Mouse (Mus musculus): ENCODE measurements around the gene Csrnp3. TPM values are rescaled to one million over a fixed set of nuclear protein-coding genes. Genes with fewer than 3 reads are reported as not detected.

Gene Csrnp3
- total RNA-seq, 1 experiment from 2014 or later, result 0.85 TPM

DNA sequence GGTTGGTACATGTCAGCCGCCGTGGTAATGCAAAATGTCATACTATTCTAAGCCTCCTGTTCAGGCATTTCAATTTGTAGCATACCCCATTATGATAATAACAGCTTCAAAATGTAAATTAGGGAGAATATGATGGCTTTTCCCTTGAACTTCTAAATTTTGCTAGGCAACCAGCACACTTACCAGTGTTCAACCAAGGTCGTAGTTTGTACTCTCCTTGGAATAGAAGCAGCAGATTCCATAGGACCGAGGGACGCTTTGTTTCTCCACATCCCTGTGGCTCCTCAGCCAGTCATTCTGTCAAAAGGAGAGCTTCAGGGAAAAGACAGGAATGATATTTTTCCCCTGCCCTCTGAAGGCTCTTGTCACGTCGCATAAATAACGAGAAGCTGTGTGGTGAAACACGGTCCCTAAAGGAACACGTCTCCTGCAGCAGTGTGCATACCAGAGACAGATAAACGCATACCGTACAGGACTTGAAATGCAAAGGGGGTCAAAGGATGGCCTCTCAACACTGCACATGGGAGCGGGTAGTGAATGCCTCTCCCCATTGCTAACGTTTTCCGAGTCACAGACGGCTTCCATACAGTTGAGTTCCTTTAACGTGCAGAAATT lies 108.3 kb downstream of the Csrnp3 start:
- no peak for DNase-seq

DNA sequence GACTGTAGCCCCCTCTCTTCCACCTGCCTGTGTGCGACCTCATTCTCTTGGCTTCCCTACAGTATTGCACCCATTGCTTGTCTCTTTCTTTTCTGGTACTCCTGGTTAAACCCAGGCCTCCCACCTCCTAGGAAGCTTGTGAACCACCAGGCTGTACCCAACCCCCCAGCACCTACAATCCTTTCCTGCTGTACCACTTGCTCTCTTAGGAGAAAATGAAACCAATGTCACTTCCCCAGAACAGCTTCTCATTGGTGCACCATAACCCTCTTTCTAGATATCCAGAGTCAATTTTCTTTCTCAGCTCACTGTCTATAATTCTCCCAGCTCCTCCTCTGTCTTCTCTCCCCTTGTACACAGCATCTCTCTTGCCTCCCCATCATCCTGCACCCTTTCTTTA lies 110.2 kb downstream of the Csrnp3 start:
- DNase-seq, result no peak

DNA sequence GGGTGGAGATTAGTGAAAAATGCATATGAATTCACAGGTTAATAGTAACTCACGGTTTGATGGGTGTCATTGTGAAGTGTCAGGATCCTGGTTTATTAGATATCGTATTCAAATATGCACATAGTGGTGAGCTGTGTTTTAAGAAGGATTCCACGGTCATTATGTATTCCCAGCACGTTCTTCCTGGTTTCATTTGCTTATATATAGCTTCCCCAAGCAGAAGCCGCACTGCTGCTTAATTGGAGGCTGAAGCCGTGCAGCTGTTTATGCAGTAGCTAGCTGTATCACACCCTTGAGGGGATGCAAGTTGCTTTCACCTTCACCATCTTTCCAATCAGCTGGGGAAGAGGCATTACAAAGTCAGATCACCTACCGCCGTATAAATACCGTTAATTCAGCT lies 111.2 kb downstream of the Csrnp3 start:
- no peak for DNase-seq

DNA sequence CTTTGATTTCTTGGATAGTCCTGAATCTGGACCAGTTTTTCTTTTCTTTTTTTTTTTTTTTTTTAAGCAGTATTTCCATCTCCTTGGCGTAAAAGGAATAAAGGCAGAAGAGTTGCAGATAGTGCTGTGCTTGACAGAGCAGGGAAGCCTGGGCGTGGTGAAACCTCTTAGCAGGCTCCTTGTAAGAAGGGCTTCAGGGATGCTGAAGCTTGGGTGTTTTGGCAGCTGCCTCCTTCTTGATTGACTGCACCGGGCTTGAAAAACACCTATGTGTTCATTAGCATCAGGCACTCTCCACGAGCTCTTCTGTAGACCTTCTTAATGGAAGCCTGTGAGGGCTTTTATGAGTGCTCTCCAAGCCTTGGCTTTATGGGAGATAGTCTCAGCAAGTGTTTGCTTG lies 117.9 kb downstream of the Csrnp3 start:
- DNase-seq, result no peak

DNA sequence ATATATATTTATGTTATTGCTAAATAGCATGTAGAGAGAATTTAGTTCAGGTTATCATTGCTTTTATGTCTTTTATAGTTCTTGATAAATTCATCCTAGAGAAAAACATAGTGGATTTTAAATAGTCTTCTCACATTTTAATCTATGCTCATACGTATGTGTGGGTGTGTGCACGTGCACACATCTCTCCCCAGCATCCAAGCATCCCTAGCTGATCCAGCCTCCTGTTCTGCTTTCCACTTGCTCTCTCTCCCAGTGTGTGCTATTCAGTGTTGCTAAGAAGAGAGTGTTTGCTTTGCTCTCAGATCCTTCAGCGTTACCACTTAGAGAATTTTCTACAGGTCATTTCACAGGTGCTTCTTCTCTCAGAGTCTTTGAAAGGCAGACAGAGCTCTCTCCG lies 123.2 kb downstream of the Csrnp3 start:
- no peak for DNase-seq

DNA sequence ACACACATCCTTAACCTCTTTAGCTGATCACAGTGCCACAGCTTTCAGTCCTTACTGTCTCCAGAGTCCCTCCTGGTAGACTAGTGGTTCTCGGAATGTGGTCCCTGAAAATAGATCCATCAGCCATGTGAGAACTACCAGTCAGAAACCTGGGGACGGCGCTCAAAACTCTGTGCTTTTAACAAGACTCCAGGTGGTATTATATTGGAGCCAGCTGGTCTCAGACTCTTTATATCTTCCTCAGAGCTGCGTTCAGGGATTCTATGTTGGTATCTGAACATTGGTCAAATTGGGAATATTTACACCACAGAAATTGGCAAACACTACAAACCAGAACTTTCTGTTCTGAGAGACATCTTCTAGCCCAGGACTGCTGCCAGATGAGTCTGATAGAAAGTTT lies 128.3 kb downstream of the Csrnp3 start:
- no peak for DNase-seq

DNA sequence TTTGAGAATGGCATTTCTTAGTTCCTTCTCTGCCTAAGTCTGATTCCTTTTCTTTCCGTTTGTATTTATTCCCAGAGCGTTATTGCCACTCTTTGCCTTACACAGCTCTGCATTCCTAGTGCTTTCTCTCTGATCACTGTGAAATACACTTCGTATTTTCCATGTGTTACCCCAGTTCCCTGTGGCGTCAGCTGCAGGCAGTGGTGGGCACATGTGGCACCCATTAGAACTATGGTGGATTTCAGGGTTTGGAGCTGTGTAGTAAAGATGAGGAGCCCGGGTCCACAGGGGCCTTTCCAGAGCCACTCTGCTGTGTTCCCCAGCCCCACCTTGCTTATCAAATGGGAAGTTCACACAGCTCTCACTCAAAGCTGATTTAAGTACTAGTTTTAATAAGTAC lies 129.8 kb downstream of the Csrnp3 start:
- DNase-seq, result no peak

DNA sequence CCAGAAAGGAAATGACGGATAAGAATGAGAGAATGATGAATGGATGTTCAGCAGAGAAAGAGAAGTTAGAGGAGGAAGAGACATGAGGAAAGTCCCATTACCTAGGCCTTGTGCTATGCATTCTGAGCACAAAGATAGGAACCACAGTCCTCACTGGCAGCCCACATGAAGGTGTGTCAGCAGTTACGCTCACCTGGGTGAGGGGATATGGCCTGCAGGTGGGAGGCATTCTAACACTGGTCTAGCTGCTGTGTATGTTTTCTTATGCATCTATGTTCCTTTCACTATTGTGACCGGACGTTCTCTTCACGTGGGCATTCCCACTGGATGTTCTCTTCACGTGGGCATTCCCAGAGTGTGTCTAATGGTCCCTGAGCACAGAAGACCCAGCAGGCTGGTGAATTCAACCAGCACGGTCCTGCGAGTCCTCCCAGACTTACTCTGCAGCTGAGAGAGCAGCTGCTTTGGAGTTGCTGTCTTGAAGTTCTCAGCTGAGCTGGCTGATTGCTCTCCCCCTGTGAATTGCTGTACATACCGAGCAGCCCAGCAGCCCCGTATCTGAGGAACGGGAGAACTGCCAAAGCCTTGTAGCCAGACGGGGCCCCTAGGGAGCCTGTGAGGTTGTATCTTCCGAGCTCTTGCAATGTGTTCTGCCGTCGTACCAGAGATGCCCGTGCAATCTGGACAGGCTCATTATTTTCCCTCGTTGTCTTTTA lies 133.9 kb downstream of the Csrnp3 start:
- DNase-seq, result no peak

DNA sequence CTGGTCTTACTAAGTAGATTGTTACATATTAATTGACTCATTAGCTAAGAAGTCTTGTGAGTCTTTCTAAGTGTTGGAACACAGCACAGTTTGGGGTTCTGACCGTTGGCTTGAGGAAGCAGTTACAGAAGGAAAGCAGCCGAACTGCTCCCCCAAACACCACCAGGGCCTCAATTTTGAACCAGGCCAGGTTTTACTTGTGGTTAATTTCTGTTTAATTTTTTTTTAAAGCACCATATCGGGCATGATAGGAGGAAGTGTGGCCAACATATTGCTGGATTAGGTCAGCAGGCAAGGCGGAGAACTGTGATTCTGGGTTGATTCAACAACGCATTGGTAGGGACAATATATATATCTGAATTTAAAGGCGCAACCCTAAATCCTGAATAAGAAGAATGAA lies 135.9 kb downstream of the Csrnp3 start:
- DNase-seq, result no peak

DNA sequence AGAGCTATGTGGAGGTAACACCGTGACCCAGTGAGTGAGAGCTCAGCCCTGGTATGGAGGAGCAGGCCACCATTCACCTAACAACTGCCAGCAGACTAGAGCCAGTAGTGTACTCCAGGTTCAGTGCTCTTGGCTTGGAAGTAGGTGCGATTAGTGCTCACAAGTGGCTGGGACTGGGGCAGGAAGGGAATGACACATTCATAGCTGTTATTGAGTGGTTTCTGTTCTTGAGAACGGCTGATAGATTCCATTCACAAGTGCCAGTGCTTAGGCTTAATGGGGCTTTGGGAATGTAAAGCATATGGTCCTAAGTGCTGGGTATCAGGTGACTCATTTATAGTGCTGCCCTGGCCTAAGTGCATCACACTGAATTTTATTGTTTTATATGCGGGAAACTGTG lies 136.4 kb downstream of the Csrnp3 start:
- no peak for DNase-seq

DNA sequence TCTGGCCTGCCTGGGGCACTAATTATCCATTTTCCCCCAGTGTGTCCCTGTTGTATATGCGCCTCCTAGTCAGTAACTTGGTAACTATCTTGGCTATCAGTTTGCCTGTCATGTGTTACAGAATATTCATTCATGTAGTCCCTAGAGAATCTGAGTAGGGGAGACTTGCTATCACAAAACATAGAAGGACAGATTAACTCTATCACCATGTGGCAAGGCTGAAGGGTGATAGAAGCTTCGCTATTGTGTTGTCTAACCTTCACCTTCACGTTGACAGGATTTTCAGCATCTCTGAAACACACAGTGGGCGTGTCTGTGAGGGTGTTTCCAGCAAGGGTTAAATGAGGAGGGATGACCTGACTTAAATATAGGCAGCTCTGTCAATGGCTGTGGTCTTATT lies 140.1 kb downstream of the Csrnp3 start:
- DNase-seq, result no peak

DNA sequence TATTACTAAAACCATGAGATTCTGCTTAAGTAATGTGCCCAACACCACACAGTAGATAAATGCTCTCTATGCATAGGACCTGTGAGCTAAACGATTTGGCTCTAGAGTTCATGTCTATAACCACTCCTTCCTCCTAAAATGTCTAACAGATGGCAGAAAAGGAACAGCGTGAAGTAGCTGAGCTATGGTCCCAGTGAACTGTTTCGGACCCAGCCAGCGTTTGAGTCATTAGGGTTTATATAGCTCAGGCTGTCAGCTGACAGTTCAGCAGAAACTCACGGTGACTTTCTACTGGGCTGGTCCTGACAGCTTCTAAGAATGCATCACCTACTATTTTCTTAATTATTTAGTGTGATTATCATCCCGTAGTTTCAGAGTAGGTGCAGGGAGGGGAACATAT lies 141.5 kb downstream of the Csrnp3 start:
- DNase-seq, result no peak

DNA sequence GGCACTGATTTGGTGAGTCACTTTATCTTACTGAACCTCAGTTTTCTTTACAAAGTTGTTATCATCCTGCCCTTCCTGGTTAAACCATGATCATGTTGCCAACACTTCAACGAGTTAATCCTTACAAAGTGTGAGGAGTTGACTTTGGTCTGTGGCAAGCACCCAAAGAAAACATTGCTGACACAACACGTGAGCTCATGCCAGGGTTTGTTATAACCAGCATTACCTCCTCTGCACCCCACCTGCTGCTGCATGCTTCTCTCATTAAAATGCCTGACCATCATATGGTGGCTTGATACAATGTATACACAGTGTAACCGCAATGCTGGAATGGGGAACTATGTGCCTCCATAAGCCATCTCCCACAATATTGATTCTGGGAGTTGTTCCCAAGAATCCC lies 142.0 kb downstream of the Csrnp3 start:
- DNase-seq, result no peak

DNA sequence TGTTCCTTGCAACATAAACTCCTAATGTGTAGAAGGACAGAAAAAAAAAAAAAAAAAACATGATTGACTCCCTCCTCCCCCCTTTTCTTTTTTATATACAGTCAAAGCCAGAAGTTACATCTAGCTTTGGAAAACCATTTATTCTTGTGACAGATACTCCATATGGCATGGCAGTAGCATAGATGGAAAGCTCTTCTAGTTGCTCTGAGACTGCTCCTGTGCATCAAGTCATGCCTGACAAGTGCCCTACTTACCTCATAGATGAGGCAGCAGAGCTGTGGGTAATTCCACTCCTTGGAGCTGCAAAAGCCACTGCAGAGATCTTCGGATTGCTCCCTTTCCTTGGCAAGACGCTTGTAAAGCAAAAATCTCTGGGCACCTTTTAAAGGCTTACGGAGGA lies 143.2 kb downstream of the Csrnp3 start:
- DNase-seq, result no peak

DNA sequence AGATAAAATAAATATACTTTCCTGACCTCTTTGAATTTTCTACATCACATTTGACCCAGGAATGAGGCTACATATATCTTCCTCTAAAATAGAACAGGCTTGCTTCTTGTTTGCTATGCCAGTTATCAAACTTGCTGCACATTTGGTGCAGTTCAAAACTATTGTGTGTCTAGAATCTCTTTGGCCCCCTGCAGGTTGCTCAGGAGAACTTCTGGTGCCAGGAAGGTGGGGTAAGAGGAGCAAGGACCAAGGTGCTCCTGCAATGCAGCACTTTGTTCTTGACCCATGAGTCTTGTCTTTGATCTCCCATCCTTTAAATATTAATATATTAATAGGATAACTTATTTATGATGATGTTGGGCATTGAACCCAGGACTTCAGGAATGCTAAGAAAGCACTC lies 144.5 kb downstream of the Csrnp3 start:
- DNase-seq, result no peak

DNA sequence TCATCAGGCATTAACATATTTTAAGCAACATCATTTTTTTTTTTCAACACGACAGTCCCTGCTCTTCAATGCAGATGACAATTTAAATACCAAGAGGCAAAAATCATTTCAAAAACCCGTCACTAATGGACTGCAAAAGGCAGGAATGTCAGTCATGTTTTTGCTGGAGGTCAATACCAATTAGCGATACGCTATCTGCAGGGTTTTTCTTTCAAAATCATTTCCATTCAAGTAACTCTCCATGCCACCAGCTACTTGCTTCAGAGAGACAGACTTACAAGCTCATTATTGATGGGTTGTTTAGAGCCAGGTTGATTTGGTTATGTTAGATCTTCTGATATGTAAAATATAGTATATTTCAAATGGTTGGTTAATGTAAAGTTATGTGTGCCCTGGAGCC lies 145.2 kb downstream of the Csrnp3 start:
- no peak for DNase-seq

DNA sequence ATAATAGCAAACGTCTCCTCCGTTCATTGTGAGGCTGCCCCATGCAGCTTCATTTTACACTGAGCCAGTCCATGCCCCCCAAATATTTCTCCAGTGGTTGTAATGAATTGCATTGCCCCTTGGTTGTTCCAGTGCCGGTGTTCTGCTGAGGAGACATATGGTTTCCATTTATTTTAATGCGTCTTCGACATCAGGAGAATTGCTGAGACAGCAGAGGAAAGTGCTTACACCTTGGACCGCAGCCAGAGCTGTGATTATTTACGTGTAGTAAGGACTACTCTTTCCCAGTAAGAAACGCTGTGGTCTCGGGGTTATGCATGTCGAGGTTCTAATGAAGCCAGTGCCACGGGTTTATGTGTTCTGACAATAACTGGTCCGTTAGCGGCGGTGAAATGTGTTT lies 147.8 kb downstream of the Csrnp3 start:
- DNase-seq, result no peak

DNA sequence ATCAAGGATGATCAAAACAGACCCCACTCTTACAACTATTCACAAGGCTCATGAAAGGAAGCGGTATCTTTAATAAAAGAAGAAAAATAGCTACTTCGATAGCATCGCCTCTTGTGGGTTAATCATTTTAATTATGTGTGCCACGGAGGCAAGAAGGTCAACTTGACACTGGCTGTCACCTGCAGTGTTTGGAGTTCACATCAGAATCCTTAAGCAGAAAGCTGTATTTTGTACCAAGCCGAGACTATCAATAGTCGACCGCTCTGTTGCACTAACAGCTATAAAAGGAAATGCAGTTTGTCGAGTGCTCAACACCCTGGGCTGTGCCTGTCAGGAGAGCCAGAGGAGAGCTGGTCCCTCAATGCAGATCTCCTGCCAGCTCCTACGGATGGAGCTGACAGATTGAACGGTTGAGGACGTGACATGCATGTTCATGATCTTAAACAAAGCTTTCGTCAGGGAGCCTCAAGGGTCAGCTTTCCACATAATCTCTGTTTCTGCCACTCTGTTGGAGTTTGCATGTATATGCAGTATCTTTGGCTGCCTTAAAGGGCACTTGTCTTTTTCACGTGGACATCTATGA lies 149.4 kb downstream of the Csrnp3 start:
- DNase-seq, result no peak

DNA sequence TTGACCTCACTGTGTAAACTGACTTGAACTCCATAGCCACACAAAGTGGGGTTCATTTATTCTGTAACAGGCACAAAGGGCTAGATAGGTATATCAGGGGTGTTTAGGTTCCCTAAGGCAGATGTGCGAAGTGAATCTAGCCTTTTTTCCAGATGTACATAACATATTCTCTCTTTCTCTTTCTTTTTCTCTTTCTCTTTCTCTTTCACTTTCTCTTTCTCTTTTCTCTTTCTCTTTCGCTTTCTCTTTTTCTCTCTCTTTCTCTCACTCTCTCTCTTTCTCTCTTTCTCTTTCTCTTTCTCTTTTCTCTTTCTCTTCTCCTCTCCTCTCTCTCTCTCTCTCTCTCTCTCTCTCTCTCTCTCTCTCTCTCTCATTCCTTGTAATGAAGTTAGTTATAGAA lies 153.2 kb downstream of the Csrnp3 start:
- DNase-seq, result no peak

DNA sequence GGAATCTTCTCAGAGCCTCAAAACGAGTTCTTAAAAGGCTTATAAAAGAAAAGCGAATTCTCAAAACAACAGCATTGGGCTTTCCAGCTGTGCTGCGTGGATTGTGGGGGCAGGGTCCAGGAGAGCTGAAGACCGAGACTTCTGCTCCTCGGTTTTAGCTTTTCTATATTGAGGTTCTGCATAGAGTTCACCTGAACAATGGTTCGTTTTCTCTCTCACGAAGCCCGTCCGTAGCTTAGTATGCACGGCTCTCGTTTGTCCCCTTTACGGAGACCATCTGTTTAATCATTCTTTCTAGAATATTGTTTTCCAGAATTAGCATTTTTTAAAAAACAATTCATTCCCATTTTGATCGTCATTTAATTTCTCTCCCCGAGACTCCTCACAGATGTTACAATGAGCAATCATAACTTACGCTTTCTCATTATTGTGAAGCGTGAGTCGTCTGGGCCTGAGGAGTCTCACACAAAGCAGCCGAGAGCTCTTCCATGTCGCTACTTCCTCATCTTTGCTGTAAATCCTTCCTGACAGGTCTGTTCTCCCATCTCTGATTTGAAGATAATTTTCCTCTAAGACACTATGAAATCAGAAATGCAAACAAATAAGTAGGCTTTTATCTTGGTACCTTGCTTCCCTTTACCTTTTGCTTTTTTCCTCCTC lies 163.6 kb downstream of the Csrnp3 start:
- DNase-seq, result no peak

DNA sequence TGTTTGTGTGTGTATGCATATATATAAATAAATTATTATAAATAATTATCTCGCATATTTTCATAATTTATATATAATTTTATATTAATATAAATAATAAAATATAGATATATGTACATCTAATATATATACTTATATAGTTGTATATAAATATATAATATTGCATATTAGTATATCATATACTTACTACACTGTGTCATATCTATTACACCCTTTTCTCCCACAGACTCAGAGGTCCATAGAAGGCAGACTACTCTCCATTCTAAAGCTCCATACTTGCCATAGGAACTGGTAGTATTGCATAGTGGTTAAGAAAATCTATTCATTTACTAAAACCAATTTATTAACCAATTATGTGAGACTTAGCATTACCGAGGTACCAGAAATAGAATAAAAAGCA lies 164.1 kb downstream of the Csrnp3 start:
- DNase-seq, result no peak

DNA sequence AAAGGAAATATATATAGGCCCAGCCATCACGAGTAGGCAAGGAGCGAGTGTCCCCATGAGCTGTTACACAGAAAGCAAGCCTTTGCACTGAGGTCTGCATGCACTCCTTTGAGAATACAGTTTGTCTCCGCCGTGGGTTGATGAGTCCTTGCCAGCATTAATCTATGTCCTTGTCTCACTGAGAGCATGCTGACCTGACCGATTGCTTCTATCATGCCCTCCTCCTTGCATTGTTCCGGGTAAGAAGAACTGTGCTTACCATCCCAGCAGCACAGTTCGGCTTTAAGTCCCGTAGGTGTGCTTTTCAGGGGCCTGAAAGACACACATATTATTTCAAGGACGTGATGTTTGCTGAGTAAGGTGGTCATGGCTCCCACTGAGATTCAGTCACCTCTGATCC lies 173.1 kb downstream of the Csrnp3 start:
- no peak for DNase-seq

DNA sequence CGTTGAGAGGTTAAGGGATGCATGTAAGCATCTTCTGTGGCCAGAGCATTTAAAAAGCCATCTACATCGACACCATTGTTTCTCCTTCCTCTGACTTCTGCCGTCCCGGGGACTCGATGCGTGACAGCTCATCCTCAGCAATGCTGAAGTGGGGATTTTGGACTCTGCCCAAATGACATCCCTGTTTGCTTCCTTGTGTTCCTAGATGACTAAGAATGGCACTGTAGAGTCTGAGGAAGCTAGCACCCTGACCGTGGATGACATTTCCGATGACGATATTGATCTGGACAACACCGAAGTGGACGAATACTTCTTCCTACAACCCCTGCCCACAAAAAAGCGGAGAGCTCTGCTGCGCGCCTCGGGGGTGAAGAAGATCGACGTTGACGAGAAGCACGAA lies 173.7 kb downstream of the Csrnp3 start:
- DNase-seq, result no peak

DNA sequence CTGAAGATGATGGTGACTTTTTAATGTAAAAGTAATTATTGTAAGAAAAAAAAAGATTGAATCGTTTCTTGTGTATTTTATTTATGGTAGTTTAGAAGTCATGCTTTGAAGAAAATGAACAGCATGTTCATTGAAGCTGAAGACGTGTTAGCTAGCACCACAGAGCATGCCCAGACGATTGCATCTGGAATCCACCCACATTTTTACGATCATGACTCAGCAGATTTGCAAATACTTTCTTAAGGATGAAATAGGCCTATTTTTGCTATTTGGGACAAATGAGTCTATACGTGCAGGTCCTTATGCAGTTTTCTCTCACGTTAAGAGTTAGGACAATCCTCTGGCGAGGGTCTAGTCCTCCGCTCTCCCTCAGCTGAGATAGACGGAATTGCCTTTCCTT lies 177.9 kb downstream of the Csrnp3 start:
- no peak for DNase-seq

All from adrenal gland, postnatal 14 days (tissue).